10 mouse cellular contexts compared by ENCODE assay signal in genomic region chr13:30993819-30994218, GRCm38 (mm10). TPM values are rescaled to one million over a fixed set of nuclear protein-coding genes. Genes with fewer than 3 reads are reported as not detected.
DNase-seq lines count a peak whose midpoint lies in the region; ATAC-seq and TF ChIP-seq lines count a peak whose summit lies in the region.
"Had no signal": no experiment of that assay in that cellular context is flagged by ENCODE, and none has a peak within 500 bp of the region (broad histone marks: within the 10 kb centered on the region; RNA-seq: fewer than 3 reads in every experiment).

No protein-coding gene starts in this region.

- no peak overlapping the region for H3K9ac ChIP-seq in kidney, embryonic 15.5 days
- H3K9ac ChIP-seq in limb, embryonic 11.5 days (ENCODE audit: low read length) = no peak overlapping the region
- H3K9ac ChIP-seq: embryonic facial prominence, embryonic 12.5 days had no signal

- H3K9me3 ChIP-seq in kidney, embryonic 15.5 days (replicated peaks) = no peaks in the 10 kb centered on the region
- no peaks in the 10 kb centered on the region for H3K9me3 ChIP-seq in limb, embryonic 11.5 days (ENCODE audit: control insufficient read depth, low read length)
- H3K9me3 ChIP-seq: embryonic facial prominence, embryonic 12.5 days had no signal

- DNase-seq in kidney, adult 2 months = peak; percentile 67
- peak; percentile 78 for DNase-seq in adipocyte (ENCODE audit: low spot score)
- DNase-seq in hindlimb bud, embryonic 11.5 days (ENCODE audit: extremely low spot score, low read depth, low spot score) = peak; percentile 70
- DNase-seq in limb, embryonic 11.5 days (ENCODE audit: low spot score) = peak; percentile 74
- peak; percentile 44 to 47 for DNase-seq in natural killer cell, adult 2 months (ENCODE audit: low spot score in 2 of 2)
- DNase-seq in yolk sac, embryonic 10.5 days (ENCODE audit: low spot score) = peak; percentile 44

- WGBS in kidney, adult 2 months = 37% methylated on average over 3 of the region's 3 CpGs
- WGBS in kidney, embryonic 15.5 days = 35% methylated on average over 3 of the region's 3 CpGs
- WGBS in limb, embryonic 11.5 days = 34% methylated on average over 3 of the region's 3 CpGs

- no peaks in the 10 kb centered on the region for H3K27me3 ChIP-seq in kidney, adult 2 months (replicated peaks; ENCODE audit: control insufficient read depth, insufficient read depth, low read length)
- peaks cover 17% of the 10 kb centered on the region for H3K27me3 ChIP-seq in kidney, embryonic 15.5 days
- no peaks in the 10 kb centered on the region for H3K27me3 ChIP-seq in limb, embryonic 11.5 days (ENCODE audit: control insufficient read depth, insufficient read depth, low read length)

- TF ChIP-seq POLR2A in kidney, adult 2 months (IDR thresholded peaks at IDR 0.05; ENCODE audit: low read depth, low read length) = no peak

- H3K36me3 ChIP-seq in kidney, adult 2 months (ENCODE audit: control insufficient read depth, insufficient read depth, low read length) = no peaks in the 10 kb centered on the region
- no peaks in the 10 kb centered on the region for H3K36me3 ChIP-seq in kidney, embryonic 15.5 days
- no peaks in the 10 kb centered on the region for H3K36me3 ChIP-seq in limb, embryonic 11.5 days (ENCODE audit: control insufficient read depth, insufficient read depth, low read length)
- H3K36me3 ChIP-seq: embryonic facial prominence, embryonic 12.5 days had no signal

- no peak for ATAC-seq in kidney, embryonic 15.5 days (replicated peaks; ENCODE audit: low FRiP score)
- ATAC-seq in erythroblast, adult 5-6 weeks (replicated peaks; ENCODE audit: low FRiP score, poor library complexity, severe bottlenecking) = peak; percentile 82
- ATAC-seq in limb, embryonic 11.5 days (ENCODE audit: insufficient number of reproducible peaks, low FRiP score, low TSS enrichment, low read depth) = no peak

- no peak overlapping the region for H3K4me3 ChIP-seq in kidney, adult 2 months (ENCODE audit: insufficient read depth, low read depth, low read length)
- H3K4me3 ChIP-seq in kidney, embryonic 15.5 days (replicated peaks) = no peak overlapping the region
- no peak overlapping the region for H3K4me3 ChIP-seq in limb, embryonic 11.5 days (ENCODE audit: low read depth, low read length)
- H3K4me3 ChIP-seq: embryonic facial prominence, embryonic 12.5 days; megakaryocyte, embryonic 14.5 days had no signal

- no peak overlapping the region for H3K27ac ChIP-seq in kidney, adult 2 months (ENCODE audit: insufficient read depth, low read depth, low read length)
- no peak overlapping the region for H3K27ac ChIP-seq in kidney, embryonic 15.5 days
- no peak overlapping the region for H3K27ac ChIP-seq in limb, embryonic 11.5 days (replicated peaks; ENCODE audit: low read depth, low read length)
- H3K27ac ChIP-seq: embryonic facial prominence, embryonic 12.5 days had no signal

- peak; percentile 43 for TF ChIP-seq CTCF in kidney, adult 2 months (conservative IDR thresholded peaks at IDR 0.05; ENCODE audit: insufficient read depth, insufficient read length, low read depth, low read length)

- H3K4me1 ChIP-seq in kidney, adult 2 months (ENCODE audit: control insufficient read depth, insufficient read depth, low read length) = no peaks in the 10 kb centered on the region
- H3K4me1 ChIP-seq in kidney, embryonic 15.5 days = no peaks in the 10 kb centered on the region
- H3K4me1 ChIP-seq in limb, embryonic 11.5 days (ENCODE audit: control insufficient read depth, insufficient read depth, low read length) = no peaks in the 10 kb centered on the region

- no peak overlapping the region for H3K4me2 ChIP-seq in kidney, embryonic 15.5 days
- H3K4me2 ChIP-seq in limb, embryonic 11.5 days (ENCODE audit: low read depth, severe bottlenecking) = no peak overlapping the region
- H3K4me2 ChIP-seq: embryonic facial prominence, embryonic 12.5 days had no signal

RNA-seq across cellular contexts. Expression of gene Gm5447, which starts 19.8 kb away (rescaled TPM):
- polyA plus RNA-seq in kidney, adult 2 months (2012; rRNA removed) = 0.04 and 0.08 TPM in 2 replicates
- 0.24 TPM in 1 of 2 replicates, not detected in the other for polyA plus RNA-seq in kidney, embryonic 15.5 days (2015; fragmentation: Nextera tagmentation; extraction: Ambion mirVana)
- total RNA-seq in erythroblast, adult 5-6 weeks (2015; ENCODE audit: low replicate concordance) = not detected in 2 replicates
- not detected in 2 replicates for total RNA-seq in erythroblast, adult 5-6 weeks (2017; ENCODE audit: low replicate concordance)
- polyA plus RNA-seq in limb, embryonic 11.5 days (2014; fragmentation: Nextera tagmentation; extraction: Ambion mirVana) = not detected in 2 replicates

RNA-seq across cellular contexts. Expression of gene Exoc2, which starts 19.9 kb away (rescaled TPM):
- polyA plus RNA-seq in kidney, adult 2 months (2012; rRNA removed) = 9.1 and 10.2 TPM in 2 replicates
- polyA plus RNA-seq in kidney, embryonic 15.5 days (2015; fragmentation: Nextera tagmentation; extraction: Ambion mirVana) = 28.0 and 29.9 TPM in 2 replicates
- total RNA-seq in erythroblast, adult 5-6 weeks (2015; ENCODE audit: low replicate concordance) = 28.0 and 40.2 TPM in 2 replicates
- total RNA-seq in erythroblast, adult 5-6 weeks (2017; ENCODE audit: low replicate concordance) = 29.7 and 51.2 TPM in 2 replicates
- 30.9 and 32.7 TPM in 2 replicates for polyA plus RNA-seq in limb, embryonic 11.5 days (2014; fragmentation: Nextera tagmentation; extraction: Ambion mirVana)

RNA-seq across cellular contexts. Expression of gene Hus1b, which starts 46.3 kb away (rescaled TPM):
- 0.12 TPM in 1 of 2 replicates, not detected in the other for polyA plus RNA-seq in kidney, adult 2 months (2012; rRNA removed)
- 0.18 TPM in 1 of 2 replicates, not detected in the other for polyA plus RNA-seq in kidney, embryonic 15.5 days (2015; fragmentation: Nextera tagmentation; extraction: Ambion mirVana)
- 0.84 and 8.3 TPM in 2 replicates for total RNA-seq in erythroblast, adult 5-6 weeks (2015; ENCODE audit: low replicate concordance)
- 4.7 and 6.1 TPM in 2 replicates for total RNA-seq in erythroblast, adult 5-6 weeks (2017; ENCODE audit: low replicate concordance)
- not detected in 2 replicates for polyA plus RNA-seq in limb, embryonic 11.5 days (2014; fragmentation: Nextera tagmentation; extraction: Ambion mirVana)
